Mouse (Mus musculus) kidney, adult 18-20 months (tissue): ENCODE measurements around the gene Rpl10l.

ENCODE experiments used
- DNase-seq: peaks from one replicate; pipeline ENCODE4 v3.0.0; 2021

The Rpl10l gene

DNA sequence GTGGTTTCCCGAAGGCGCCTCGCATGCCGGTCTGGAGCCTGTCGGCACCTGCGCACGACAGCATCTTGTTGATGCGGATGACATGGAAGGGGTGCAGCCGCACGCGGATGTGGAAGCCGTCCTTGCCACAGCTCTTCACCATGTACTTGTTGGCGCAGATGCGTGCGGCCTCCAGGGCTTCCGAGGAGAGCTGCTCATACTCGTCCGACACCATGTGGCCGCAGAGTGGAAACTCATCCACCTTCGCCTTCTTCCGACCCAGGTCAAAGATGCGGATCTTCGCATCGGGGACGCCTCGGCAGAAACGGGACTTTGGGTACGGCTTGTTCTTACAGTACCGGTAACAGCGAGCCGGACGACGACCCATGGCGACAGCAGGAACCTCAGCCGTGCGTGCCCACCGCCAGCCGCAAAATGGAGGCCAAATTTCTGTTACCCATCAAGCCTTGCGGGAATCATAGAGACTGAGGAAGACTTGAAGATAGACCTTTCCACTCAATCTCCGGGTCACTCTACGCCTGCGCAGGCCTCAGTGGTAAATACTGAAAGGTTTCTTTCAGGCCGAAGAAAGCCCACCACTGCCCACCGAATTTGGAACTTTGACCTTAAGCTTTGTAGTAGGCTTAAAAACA lies at the start of gene Rpl10l:
Gene Rpl10l, minus strand, starts transcription at position 411 of the 632 bp plus-strand sequence.
- DNase-seq, result no peak

DNA sequence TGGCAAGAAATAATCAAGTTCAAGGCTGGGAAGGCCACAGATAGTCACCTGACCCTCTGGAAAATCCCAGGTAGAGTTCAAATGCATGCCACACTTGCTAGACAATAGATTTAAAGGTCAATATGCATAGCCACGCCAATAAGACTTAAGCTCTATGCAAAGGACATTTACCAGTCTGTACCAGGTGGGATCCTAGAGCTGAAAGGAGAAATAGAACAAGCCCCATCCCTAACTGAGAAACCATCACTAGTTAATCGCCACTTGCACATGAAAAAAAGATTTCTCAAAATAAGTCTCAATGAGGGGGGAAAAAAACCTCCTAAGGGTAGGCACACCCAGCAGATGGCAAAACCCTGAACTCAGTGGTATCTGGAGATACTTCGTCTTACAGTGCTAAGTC lies 8.3 kb downstream of the Rpl10l start:
- no peak for DNase-seq

DNA sequence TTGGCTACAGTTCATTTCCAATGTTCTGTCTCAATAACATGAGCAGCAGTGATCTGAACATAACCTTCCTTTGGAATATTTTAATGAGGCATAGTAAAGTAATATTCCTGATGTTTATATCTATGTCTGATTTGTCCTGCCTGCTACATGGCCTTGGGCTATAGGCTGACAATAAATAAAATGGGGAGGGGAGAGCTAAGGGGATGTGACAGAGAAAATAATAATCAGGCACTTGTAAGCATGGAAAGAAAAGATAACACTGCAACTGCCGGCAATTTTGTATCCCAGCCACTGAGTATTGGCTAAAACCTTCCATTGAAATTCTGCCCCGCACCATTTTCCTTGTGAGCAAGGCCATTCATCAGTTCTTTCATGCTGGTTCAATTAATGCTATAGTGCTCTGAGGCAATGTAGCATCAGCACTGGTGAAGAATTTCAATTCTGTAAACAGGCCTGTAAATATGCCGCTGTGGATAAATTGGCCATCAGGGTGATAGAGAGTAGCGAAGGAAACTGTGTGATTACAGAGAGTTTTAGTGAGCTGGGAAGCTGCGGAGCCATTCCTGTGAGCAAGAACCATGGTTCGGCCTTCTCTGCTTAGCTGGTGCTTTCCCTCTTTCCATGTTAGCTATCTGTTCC lies 38.6 kb downstream of the Rpl10l start:
- no peak for DNase-seq

DNA sequence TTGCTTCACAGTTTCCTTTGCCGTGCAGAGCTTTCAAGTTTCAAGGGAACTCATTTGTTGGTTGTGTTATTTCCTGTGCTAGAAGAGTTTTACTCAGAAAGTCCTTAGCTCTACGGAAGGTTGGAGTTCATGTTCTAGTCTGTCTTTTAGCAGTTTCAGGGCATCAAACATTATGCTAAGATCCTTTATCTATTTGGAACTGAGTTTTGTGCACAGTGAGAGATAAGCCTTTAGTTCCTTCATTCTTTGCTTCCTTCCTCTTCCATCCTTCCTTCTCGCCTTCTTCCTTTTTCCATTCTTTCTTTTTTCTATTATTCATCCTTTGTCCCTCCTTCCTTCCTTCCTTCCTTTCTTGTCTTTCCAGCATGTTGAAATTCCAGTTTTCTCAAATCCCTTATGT lies 50.0 kb downstream of the Rpl10l start:
- no peak for DNase-seq
